Mouse (Mus musculus) lung, embryonic 15.5 days (tissue): ENCODE measurements at regions not wholly inside any gene's neighbourhood (a gene's known extent, or its start where the extent isn't known, plus 50 kb on each side); places are given as distances from the start of the nearest gene placed in this dataset.

Source experiments
- ATAC-seq: fragments of 200-750 bp; cut with Nextera tagmentation; 2 replicates; pipeline ENCODE4 v1.8.0; 2017; ENCODE audit warnings: moderate number of reproducible peaks, borderline replicate concordance; ENCODE audit not compliant: low FRiP score, low TSS enrichment; ENCODE audit errors: extremely low read depth
- H3K27ac ChIP-seq: fragments of 300-500 bp; sonication (generic); 2 replicates; pipeline ENCODE4 v1.5.1; 2015; ENCODE audit warnings: moderate library complexity, mild to moderate bottlenecking, inconsistent platforms
- H3K27me3 ChIP-seq: fragments of 300-500 bp; sonication (generic); 2 replicates; pipeline ENCODE4 v1.6.1; 2015; ENCODE audit warnings: inconsistent platforms
- H3K36me3 ChIP-seq: fragments of 300-500 bp; sonication (generic); 2 replicates; pipeline ENCODE4 v1.6.1; 2015; ENCODE audit warnings: inconsistent platforms
- H3K4me1 ChIP-seq: fragments of 300-500 bp; sonication (generic); 2 replicates; pipeline ENCODE4 v1.6.1; 2015; ENCODE audit warnings: inconsistent platforms
- H3K4me2 ChIP-seq: fragments of 300-500 bp; sonication (generic); 2 replicates; pipeline ENCODE4 v1.6.1; 2015; ENCODE audit warnings: inconsistent platforms, mild to moderate bottlenecking, moderate library complexity
- H3K4me3 ChIP-seq: fragments of 300-500 bp; sonication (generic); 2 replicates; pipeline ENCODE4 v1.5.1; 2015; ENCODE audit warnings: mild to moderate bottlenecking, inconsistent platforms
- H3K9ac ChIP-seq: fragments of 300-500 bp; sonication (generic); 2 replicates; pipeline ENCODE4 v1.6.1; 2015; ENCODE audit warnings: inconsistent platforms
- H3K9me3 ChIP-seq: fragments of 300-500 bp; sonication (generic); 2 replicates; pipeline ENCODE4 v1.6.1; 2016; ENCODE audit warnings: inconsistent platforms
- WGBS: fragments of 180-500 bp; shearing (Covaris S2); methylation state at CpG from one replicate; pipeline ENCODE4 v1.1.7; 2015; 5-methylcytosine and 5-hydroxymethylcytosine counted together

DNA sequence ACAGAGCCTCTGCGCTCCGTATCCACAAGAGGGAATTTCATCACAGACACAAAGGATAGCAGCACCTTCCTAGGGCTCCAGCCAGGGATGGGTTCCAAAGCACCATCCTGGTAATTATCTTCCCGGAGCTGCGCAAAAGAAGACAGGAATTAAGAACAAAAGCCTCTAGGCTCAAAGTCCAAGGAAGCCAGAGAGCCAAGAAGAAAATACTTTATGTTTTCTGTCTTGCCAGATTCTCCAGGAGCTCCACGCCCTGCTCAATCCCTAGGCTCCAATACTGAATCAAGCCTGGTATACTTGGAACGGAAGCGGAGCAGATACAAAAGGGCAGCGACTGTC, 54.4 kb downstream of the Irf2bpl start:
- Histone ChIP-seq H3K9ac (no peak overlapping the region), H3K4me1 (peaks cover 65% of the 10 kb centered on the region), H3K27me3 (no peaks in the 10 kb centered on the region), H3K4me3 (no peak overlapping the region), H3K27ac (no peak overlapping the region), H3K4me2 (no peak overlapping the region), H3K36me3 (no peaks in the 10 kb centered on the region), H3K9me3 (no peaks in the 10 kb centered on the region)
- ATAC-seq: no peak
- WGBS: 77% methylated on average over 8 of the region's 8 CpGs

DNA sequence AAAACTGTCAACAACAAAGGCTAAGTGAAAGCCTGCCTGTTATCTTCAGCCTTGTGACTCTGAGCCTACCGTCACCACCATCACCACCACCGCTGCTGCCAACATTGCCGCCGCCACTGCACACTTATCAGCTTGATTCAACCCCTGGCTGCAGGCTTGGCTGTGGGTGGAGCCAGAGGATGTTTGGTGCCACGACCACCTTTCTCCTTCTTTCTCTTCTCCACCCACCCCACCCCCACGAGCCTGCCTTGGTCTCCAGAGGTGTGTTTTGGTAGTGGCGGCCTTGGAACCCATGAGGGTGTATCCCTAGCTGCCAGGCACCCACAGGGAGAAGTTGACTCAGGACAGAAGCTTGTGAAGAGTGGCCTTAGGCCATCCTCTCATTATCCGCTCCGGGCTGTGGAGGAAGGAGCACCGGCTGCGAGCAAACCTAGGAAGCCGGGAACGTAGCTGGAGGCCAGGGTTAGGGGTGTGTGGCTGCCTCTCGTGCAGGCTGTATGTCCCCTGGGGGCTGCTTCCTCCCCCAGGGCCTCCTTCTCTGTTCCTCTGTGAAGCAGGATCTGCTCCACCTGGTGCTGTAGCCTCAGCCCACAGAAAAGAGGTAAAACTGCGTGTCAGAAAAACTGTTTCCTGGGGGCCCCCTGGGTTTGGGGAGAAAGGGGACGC, 54.9 kb downstream of the Irf2bpl start:
- H3K9ac ChIP-seq: no peak overlapping the region
- H3K4me3 ChIP-seq: no peak overlapping the region
- H3K9me3 ChIP-seq: no peaks in the 10 kb centered on the region
- no peak overlapping the region for H3K4me2 ChIP-seq
- H3K27ac ChIP-seq: no peak overlapping the region
- 65% methylated on average over 16 of the region's 16 CpGs for WGBS
- peaks cover 70% of the 10 kb centered on the region for H3K4me1 ChIP-seq
- no peaks in the 10 kb centered on the region for H3K36me3 ChIP-seq
- H3K27me3 ChIP-seq: no peaks in the 10 kb centered on the region
- no peak for ATAC-seq

DNA sequence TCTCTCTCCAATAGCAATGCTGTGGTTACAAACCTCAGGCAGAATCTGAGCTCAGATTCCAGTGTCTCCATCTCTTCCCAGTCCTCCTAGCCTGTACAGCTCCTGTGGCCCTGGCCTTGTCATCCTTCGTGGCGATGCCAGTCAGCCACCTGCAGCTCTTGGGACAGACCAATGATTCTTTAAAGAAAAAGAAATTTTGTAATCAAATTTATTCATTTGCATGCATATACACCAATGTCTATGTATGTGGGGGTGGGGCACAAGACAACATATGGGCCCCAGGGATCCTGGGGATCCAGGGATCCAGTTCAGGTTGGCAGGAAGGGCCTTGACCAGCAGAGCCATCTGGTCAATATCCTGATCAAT, 57.4 kb downstream of the Irf2bpl start:
- Histone ChIP-seq H3K4me1 (peaks cover 68% of the 10 kb centered on the region), H3K27ac (peak overlapping the region; percentile 96), H3K9ac (no peak overlapping the region), H3K9me3 (no peaks in the 10 kb centered on the region), H3K4me3 (no peak overlapping the region), H3K27me3 (no peaks in the 10 kb centered on the region), H3K36me3 (no peaks in the 10 kb centered on the region), H3K4me2 (no peak overlapping the region)
- WGBS: 100% methylated on average over 2 of the region's 2 CpGs
- no peak for ATAC-seq

DNA sequence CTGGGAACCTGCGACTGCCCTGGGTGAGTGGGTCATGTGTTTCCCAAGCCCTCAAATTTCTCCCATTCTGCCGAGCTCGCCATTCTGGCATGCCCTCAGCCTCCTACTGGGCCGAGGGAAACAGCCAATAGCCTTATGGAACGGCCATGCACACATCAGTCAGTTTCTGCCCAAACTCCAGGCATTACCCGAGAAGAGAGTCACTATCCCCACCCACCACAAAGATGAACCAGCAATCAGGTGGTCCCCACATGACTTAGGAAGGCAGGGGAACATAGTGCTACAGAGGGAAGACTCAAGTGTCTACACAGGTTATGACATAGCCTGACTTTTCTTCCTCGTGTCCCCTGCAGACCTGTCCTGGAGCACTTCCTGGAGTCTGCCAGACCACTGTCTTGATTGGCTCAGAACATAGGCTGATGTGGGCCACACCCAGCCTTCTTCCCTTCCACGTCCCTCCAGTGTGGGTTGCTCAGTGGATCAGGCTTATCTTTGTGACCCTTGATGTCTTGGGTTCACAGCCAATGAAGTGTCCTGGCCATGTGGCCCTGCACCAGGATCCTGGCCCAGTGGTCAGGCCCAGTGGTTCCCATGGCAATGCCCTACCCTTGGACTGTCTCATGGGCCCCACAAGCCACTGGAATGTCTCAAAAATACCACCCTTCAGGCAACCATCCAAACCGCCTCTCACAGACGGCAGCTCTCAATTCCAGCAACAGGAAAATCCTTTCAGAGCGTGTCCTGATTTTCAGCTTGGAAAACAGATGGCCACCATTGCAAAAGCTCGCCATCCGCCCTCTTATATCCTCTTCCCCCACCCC, 58.0 kb downstream of the Irf2bpl start:
- no peak overlapping the region for H3K4me3 ChIP-seq
- peaks cover 62% of the 10 kb centered on the region for H3K4me1 ChIP-seq
- H3K9ac ChIP-seq: no peak overlapping the region
- no peak for ATAC-seq
- H3K9me3 ChIP-seq: no peaks in the 10 kb centered on the region
- H3K27me3 ChIP-seq: no peaks in the 10 kb centered on the region
- no peak overlapping the region for H3K4me2 ChIP-seq
- no peaks in the 10 kb centered on the region for H3K36me3 ChIP-seq
- peak overlapping the region; percentile 96 for H3K27ac ChIP-seq
- WGBS: 53% methylated on average over 13 of the region's 13 CpGs

DNA sequence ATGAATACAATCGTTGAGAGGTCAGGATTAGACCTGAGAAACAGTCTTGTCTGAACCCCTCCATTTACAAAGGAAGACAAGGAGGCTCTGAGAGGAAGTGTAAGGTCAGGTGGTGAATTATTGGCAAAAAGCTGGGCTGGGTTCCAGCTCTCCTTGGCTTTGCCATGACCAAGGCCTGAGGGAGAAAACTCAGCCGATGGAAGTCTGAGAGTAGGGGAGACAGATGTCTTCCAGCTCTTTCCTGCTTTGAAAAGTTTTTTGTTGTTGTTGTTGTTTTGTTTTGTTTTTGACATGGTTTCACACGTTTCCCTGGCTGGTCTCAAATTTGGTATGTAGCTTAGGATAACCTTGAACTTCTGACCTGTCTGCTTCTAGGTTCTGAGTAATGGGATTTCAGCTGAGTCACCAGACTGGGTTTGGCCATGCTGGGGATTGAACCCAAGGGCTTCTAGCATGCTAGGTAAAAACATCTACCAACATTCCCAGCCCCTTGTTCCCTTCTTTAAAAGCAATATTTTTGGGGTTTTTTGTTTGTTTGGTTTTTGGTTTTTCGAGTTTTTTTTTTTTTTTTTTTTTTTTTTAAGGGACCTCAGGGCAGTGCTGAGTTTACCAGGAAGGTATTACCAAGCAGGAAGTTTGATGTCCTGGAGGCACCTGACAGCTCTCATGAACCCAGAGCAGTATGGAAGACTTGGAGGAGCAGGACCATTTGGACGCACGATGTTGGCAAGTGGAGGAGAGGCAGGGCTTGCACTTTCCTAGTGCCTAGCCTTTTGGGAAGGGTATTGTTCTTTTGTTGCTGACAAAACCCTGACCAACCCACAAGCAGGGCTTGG, 58.8 kb downstream of the Irf2bpl start:
- no peaks in the 10 kb centered on the region for H3K36me3 ChIP-seq
- WGBS: 34% methylated on average over 6 of the region's 6 CpGs
- H3K9me3 ChIP-seq: no peaks in the 10 kb centered on the region
- peak overlapping the region; percentile 96 for H3K27ac ChIP-seq
- no peaks in the 10 kb centered on the region for H3K27me3 ChIP-seq
- H3K4me3 ChIP-seq: no peak overlapping the region
- H3K9ac ChIP-seq: no peak overlapping the region
- ATAC-seq: no peak
- H3K4me1 ChIP-seq: peaks cover 58% of the 10 kb centered on the region
- peak overlapping the region; percentile 51; the same call in 1 of the 2 replicates for H3K4me2 ChIP-seq

DNA sequence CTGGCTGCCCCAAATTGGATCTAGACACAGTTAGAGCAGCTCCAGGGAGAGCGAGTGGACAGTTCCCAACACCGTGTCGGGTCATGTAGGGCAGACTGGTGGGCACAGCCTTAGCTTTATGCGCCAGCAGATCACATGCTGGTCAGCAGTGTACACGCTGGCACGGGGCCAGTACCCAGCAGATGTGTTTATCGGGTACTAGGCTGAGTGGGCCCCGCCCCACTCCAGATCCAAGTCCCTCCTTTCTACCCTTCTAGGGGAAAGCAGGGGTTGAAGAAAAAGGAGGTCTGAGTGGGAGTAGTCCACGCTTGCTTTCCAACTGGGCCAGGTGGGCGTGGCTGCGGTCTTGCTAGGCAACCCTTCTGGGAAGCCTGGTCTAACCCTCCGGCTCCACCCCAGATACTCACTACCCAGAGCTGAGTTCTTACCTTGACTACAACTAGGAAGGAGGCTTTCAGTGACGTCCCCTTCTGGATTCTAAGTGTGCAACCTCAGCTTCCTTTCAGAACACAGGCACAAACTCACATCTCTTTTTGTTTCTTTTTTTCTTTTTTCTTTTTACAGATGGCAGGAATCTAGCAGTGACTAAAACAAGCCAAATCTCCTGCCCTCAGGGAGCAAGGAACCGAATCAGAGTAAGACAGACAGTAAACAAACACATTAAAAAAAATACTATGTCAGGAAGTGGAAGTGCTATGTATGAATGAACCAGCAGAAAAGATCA, 59.6 kb downstream of the Irf2bpl start:
- Histone ChIP-seq H3K4me3 (no peak overlapping the region), H3K27me3 (no peaks in the 10 kb centered on the region), H3K9ac (no peak overlapping the region), H3K4me1 (peaks cover 54% of the 10 kb centered on the region), H3K27ac (peak overlapping the region; percentile 96), H3K9me3 (no peaks in the 10 kb centered on the region), H3K4me2 (peak overlapping the region; percentile 51), H3K36me3 (no peaks in the 10 kb centered on the region)
- ATAC-seq: peak; percentile 63
- WGBS: 2% methylated on average over 14 of the region's 14 CpGs

DNA sequence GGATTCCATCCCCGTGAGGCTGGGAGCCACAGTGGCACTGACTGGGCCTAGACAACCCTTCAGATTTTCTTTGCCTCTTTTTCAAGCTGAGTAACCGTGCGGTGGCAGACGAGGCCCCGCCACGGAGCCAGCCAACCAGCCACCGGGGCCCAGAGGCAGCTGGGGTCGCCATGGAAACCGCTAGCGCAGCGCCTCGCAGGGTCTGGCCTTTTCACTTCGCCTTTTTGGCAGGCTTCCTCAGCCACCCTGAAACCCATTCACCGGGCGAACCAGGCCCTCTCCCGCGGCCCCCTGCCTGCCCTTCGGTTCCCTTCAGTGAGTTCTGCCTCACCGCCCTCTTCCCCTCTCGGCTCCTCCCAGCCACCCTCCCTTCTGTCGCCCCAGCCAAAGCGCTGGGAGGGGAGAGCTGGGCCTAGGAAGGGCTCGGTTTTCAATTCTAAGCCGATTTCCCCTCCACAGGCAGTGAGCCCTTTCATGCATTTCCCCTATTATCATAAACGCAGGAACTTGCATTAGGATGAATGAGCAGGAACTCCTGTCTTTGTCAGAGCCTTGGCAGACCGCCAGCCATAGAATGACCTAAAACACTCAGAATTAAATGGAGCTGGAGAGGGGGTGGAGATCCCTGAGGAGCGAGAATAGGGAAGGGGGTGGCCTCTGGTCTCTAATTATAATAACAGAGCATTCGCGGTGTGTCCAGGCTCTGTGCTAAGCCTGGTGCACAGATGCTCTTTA, 60.6 kb downstream of the Irf2bpl start:
- Histone ChIP-seq H3K27me3 (no peaks in the 10 kb centered on the region), H3K4me2 (peak overlapping the region; percentile 51), H3K36me3 (no peaks in the 10 kb centered on the region), H3K4me3 (peak overlapping the region; percentile 19), H3K4me1 (peaks cover 56% of the 10 kb centered on the region), H3K9ac (peak overlapping the region; percentile 31), H3K27ac (peak overlapping the region; percentile 96), H3K9me3 (no peaks in the 10 kb centered on the region)
- ATAC-seq: peak; percentile 85
- WGBS: under 1% methylated on average over 29 of the region's 29 CpGs

DNA sequence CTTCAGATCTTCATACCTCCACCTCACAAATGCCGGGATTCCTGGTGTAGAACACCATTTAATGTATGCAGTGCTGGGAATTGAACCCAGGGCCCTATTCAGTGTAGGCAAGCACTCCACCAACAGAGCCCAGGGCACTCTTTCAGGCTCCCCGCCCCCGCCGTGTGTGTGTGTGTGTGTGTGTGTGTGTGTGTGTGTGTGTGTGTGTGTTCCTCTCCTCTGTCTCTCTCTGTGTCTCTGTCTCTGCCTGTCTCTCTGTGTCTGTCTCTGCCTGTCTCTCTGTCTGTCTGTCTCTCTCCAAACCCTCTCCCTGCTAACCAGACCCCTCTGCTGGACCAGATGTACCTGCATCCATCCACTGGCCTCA, 61.1 kb downstream of the Irf2bpl start:
- no peaks in the 10 kb centered on the region for H3K36me3 ChIP-seq
- ATAC-seq: no peak
- H3K9me3 ChIP-seq: no peaks in the 10 kb centered on the region
- peak overlapping the region; percentile 96 for H3K27ac ChIP-seq
- peak overlapping the region; percentile 19 for H3K4me3 ChIP-seq
- peak overlapping the region; percentile 31 for H3K9ac ChIP-seq
- peaks cover 62% of the 10 kb centered on the region for H3K4me1 ChIP-seq
- WGBS: 48% methylated on average over 4 of the region's 4 CpGs
- peak overlapping the region; percentile 51 for H3K4me2 ChIP-seq
- H3K27me3 ChIP-seq: no peaks in the 10 kb centered on the region

DNA sequence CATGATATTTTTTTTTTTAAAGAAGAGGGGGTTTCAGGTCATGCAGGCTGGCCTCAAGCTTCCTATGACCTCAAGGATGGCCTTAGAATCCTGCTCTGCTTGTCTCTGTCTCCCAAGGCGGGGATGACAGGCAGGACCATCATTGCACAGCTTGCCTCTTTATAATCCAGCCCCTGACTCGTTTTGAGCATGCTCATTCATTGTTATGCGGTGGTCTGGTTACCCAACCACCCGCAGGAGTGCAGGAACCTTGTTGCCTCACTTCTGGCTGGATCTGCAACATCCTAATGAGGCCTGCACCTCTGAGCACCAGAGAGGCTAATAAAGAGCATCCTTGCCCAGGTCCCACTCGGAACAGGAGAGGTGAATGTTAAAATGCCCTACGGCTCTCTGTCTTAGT, 63.4 kb downstream of the Irf2bpl start:
- no peak overlapping the region for H3K4me2 ChIP-seq
- peaks cover 70% of the 10 kb centered on the region for H3K4me1 ChIP-seq
- no peaks in the 10 kb centered on the region for H3K27me3 ChIP-seq
- H3K9ac ChIP-seq: no peak overlapping the region
- H3K4me3 ChIP-seq: no peak overlapping the region
- WGBS: 74% methylated on average over 6 of the region's 6 CpGs
- H3K27ac ChIP-seq: no peak overlapping the region
- no peak for ATAC-seq
- H3K9me3 ChIP-seq: no peaks in the 10 kb centered on the region
- H3K36me3 ChIP-seq: no peaks in the 10 kb centered on the region

DNA sequence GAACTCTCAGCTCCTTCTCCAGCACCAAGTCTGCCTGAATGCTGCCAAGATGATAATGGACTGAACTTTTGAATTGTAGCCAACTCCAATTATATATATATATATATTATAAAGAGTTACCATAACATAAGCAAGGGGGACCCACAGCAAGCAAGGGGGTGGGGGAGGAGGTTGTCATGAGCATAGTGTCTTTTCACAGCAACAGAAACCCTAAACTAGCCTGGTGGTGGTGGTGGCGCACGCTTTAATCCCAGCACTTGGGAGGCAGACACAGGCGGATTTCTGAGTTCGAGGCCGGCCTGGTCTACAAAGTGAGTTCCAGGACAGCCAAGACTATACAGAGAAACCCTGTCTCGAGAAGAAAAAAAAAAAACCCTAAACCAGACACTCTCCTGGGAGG, 65.0 kb downstream of the Irf2bpl start:
- Histone ChIP-seq H3K27me3 (no peaks in the 10 kb centered on the region), H3K9ac (no peak overlapping the region), H3K4me1 (peaks cover 58% of the 10 kb centered on the region), H3K27ac (peak overlapping the region; percentile 61), H3K4me3 (no peak overlapping the region), H3K4me2 (no peak overlapping the region), H3K9me3 (no peaks in the 10 kb centered on the region), H3K36me3 (no peaks in the 10 kb centered on the region)
- no peak for ATAC-seq
- 85% methylated on average over 6 of the region's 6 CpGs for WGBS

DNA sequence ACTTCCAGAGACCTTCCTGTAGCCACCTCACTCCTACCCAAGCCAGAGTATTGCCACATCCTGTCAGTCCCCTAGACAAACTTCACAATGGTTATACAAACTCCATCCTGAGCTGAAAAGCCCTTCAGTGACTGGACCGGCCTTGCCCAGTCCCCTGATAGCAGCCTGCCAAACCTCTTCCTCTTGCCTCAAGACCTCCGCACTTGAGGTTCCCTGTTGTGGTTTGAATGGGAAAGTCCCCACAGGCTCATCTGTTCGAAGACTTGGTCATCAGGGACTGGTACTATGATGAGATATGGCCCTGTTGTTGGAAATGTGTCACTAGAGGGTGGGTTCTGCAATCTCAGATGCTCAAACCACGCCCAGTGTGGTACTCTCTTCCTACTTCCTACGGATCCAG, 65.4 kb downstream of the Irf2bpl start:
- peaks cover 54% of the 10 kb centered on the region for H3K4me1 ChIP-seq

More for the DNA sequence above, 65.4 kb downstream of the Irf2bpl start:
- Histone ChIP-seq H3K4me3 (no peak overlapping the region), H3K27me3 (no peaks in the 10 kb centered on the region), H3K36me3 (no peaks in the 10 kb centered on the region), H3K9ac (no peak overlapping the region), H3K9me3 (no peaks in the 10 kb centered on the region), H3K4me2 (no peak overlapping the region), H3K27ac (peak overlapping the region; percentile 61)
- WGBS: 43% methylated on average over 5 of the region's 5 CpGs
- no peak for ATAC-seq
